Mouse (Mus musculus): ENCODE measurements at regions not wholly inside any gene's neighbourhood (a gene's known extent, or its start where the extent isn't known, plus 50 kb on each side); places are given as distances from the start of the nearest gene placed in this dataset.

- H3K27ac ChIP-seq (ENCODE audit: insufficient read depth, low read depth), result no peak overlapping the region
- in situ Hi-C loops (cut with MboI; ENCODE audit: low pct_ligation_motif_present, low pct_unique_long_range_greater_than_20kb, low sequenced_read_pairs), result no loop called here
- no peak overlapping the region for H3K9ac ChIP-seq (ENCODE audit: insufficient read depth, low read depth)
- peak; percentile 47 for TF ChIP-seq ZNF384 (IDR thresholded peaks at IDR 0.05; ENCODE audit: low read depth, low read length)
- 0 out of 4 replicates have a peak, but pooled peaks of 1 of the 2 experiments have one; percentile 3 for TF ChIP-seq CTCF (conservative IDR thresholded peaks at IDR 0.05 in 1 of 2, IDR thresholded peaks at IDR 0.05 in 1 of 2; ENCODE audit: low read depth in 2 of 2, low read length in 2 of 2)
- no peak for TF ChIP-seq USF1 (IDR thresholded peaks at IDR 0.05; ENCODE audit: low read depth, low read length)
- TF ChIP-seq KAT2A (IDR thresholded peaks at IDR 0.05; ENCODE audit: insufficient replicate concordance, low read length), result no peak
- no peak for TF ChIP-seq NRF1 (IDR thresholded peaks at IDR 0.05; ENCODE audit: low read depth, low read length)
- TF ChIP-seq GABPA (IDR thresholded peaks at IDR 0.05; ENCODE audit: insufficient replicate concordance, low read depth, low read length), result no peak
- peak; percentile 41; the same call in 1 of the 2 replicates for TF ChIP-seq ELF1 (IDR thresholded peaks at IDR 0.05; ENCODE audit: low read depth, low read length)
- TF ChIP-seq SMC3 (IDR thresholded peaks at IDR 0.05; ENCODE audit: low read depth, low read length), result no peak
- no peaks in the 10 kb centered on the region for H3K79me2 ChIP-seq (replicated peaks; ENCODE audit: control insufficient read depth, extremely low read depth, insufficient read depth, poor library complexity, severe bottlenecking)
- peaks cover 5 to 7% of the 10 kb centered on the region in 2 experiments; a peak in 3 of 4 replicates for H3K4me1 ChIP-seq (ENCODE audit: control insufficient read depth in 1 of 2, insufficient read depth in 2 of 2)
- H3K4me2 ChIP-seq (ENCODE audit: insufficient read depth, low read depth, poor library complexity, severe bottlenecking), result peak overlapping the region; percentile 14; the same call in 1 of the 2 replicates
- H3K27me3 ChIP-seq (replicated peaks), result peaks cover 55% of the 10 kb centered on the region
- no peak overlapping the region for H3K4me3 ChIP-seq (replicated peaks in 1 of 3; ENCODE audit: low read depth in 2 of 3, low read length in 2 of 3, poor library complexity in 1 of 3)
- dilution Hi-C loops (cut with MboI; ENCODE audit: extremely low pct_ligation_motif_present, extremely low pct_unique_long_range_greater_than_20kb, low sequenced_read_pairs), result no loop called here
- peaks cover 6% of the 10 kb centered on the region for H3K9me3 ChIP-seq (replicated peaks; ENCODE audit: low read length)
- DNase-seq (ENCODE audit: extremely low read depth), result no peak
- H3K36me3 ChIP-seq (replicated peaks in 1 of 2; ENCODE audit: control insufficient read depth in 1 of 2, insufficient read depth in 1 of 2, low read length in 1 of 2), result no peaks in the 10 kb centered on the region
Observed at GRCm38 (mm10) chr11:117060706-117061337, 54.1 kb upstream of the Sec14l1 start.

GRCm38 (mm10) chr11:117062772-117063499, 52.0 kb upstream of the Sec14l1 start:
- H3K9ac ChIP-seq (ENCODE audit: insufficient read depth, low read depth), result no peak overlapping the region
- no peak overlapping the region for H3K27ac ChIP-seq (ENCODE audit: insufficient read depth, low read depth)
- no peak overlapping the region for H3K4me2 ChIP-seq (ENCODE audit: insufficient read depth, low read depth, poor library complexity, severe bottlenecking)
- no peak for DNase-seq (ENCODE audit: extremely low read depth)
- no peak for TF ChIP-seq CTCF (conservative IDR thresholded peaks at IDR 0.05 in 1 of 2, IDR thresholded peaks at IDR 0.05 in 1 of 2; ENCODE audit: low read depth in 2 of 2, low read length in 2 of 2)
- no peak for TF ChIP-seq E2F4 (IDR thresholded peaks at IDR 0.05; ENCODE audit: insufficient replicate concordance, low read depth, low read length)
- no peak for TF ChIP-seq MAZ (IDR thresholded peaks at IDR 0.05; ENCODE audit: low read depth, low read length)
- no peak for TF ChIP-seq MEF2A (IDR thresholded peaks at IDR 0.05; ENCODE audit: borderline replicate concordance, low read depth, low read length)
- no peak for TF ChIP-seq MAX (IDR thresholded peaks at IDR 0.05; ENCODE audit: low read length)
- TF ChIP-seq ZMIZ1 (IDR thresholded peaks at IDR 0.05; ENCODE audit: low read depth, low read length), result no peak
- H3K9me3 ChIP-seq (replicated peaks; ENCODE audit: low read length), result peaks cover 6% of the 10 kb centered on the region
- in situ Hi-C loops (cut with MboI; ENCODE audit: low pct_ligation_motif_present, low pct_unique_long_range_greater_than_20kb, low sequenced_read_pairs) (no loop called here), dilution Hi-C loops (cut with MboI; ENCODE audit: extremely low pct_ligation_motif_present, extremely low pct_unique_long_range_greater_than_20kb, low sequenced_read_pairs) (no loop called here)
- no peak overlapping the region for H3K4me3 ChIP-seq (replicated peaks in 1 of 3; ENCODE audit: low read depth in 2 of 3, low read length in 2 of 3, poor library complexity in 1 of 3)
- peaks cover 51% of the 10 kb centered on the region for H3K27me3 ChIP-seq (replicated peaks)
- no peaks in the 10 kb centered on the region for H3K36me3 ChIP-seq (replicated peaks in 1 of 2; ENCODE audit: control insufficient read depth in 1 of 2, insufficient read depth in 1 of 2, low read length in 1 of 2)
- H3K4me1 ChIP-seq (ENCODE audit: control insufficient read depth in 1 of 2, insufficient read depth in 2 of 2), result peaks cover 5% of the 10 kb centered on the region in 2 experiments; a peak in 3 of 4 replicates
- H3K79me2 ChIP-seq (replicated peaks; ENCODE audit: control insufficient read depth, extremely low read depth, insufficient read depth, poor library complexity, severe bottlenecking), result no peaks in the 10 kb centered on the region
